15 mouse cellular contexts compared by ENCODE assay signal in the genomic region with DNA sequence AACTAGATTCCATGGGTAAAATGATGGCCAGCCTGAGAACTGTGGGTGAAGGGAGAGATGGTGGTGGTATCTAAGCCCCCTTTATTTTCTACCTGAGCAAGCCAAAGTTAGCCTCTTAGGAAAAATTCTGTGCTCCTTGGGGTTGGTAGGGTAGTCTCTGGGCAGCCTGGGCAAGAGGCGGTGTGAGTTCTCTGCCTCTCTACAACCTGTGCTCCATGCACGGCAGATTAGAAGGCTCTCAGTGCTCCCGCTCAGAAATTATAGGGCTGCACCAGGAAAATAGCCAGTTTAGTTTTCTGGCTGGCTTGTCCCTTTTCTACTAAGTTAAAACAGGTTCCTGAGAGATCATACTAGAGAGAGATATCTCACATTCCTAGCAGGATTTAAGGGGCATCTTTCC. TPM values are rescaled to one million over a fixed set of nuclear protein-coding genes. Genes with fewer than 3 reads are reported as not detected.
A peak's percentile ranks its signal among the peaks of the same experiment; 100 is the strongest.
DNase-seq lines count a peak whose midpoint lies in the region; ATAC-seq and TF ChIP-seq lines count a peak whose summit lies in the region.
"Had no signal": no experiment of that assay in that cellular context is flagged by ENCODE, and none has a peak within 500 bp of the region (broad histone marks: within the 10 kb centered on the region; RNA-seq: fewer than 3 reads in every experiment).

No protein-coding gene starts in this region.

- 65% methylated on average over 3 of the region's 3 CpGs for WGBS in intestine, embryonic 14.5 days
- WGBS in intestine, postnatal 0 days, result 79% methylated on average over 3 of the region's 3 CpGs
- WGBS in embryonic facial prominence, embryonic 10.5 days, result 19% methylated on average over 3 of the region's 3 CpGs
- 35% methylated on average over 3 of the region's 3 CpGs for WGBS in hindbrain, embryonic 11.5 days
- 13% methylated on average over 3 of the region's 3 CpGs for WGBS in midbrain, embryonic 14.5 days
- WGBS in thymus, adult 2 months, result 31% methylated on average over 3 of the region's 3 CpGs

- H3K4me2 ChIP-seq in intestine, embryonic 14.5 days (ENCODE audit: low read length), result no peak overlapping the region
- H3K4me2 ChIP-seq in intestine, postnatal 0 days (replicated peaks; ENCODE audit: low read depth), result no peak overlapping the region
- H3K4me2 ChIP-seq in hindbrain, embryonic 11.5 days (replicated peaks; ENCODE audit: low read depth, low read length), result peak overlapping the region; percentile 56; the same call in 1 of the 2 replicates
- peak overlapping the region; percentile 18 for H3K4me2 ChIP-seq in midbrain, embryonic 14.5 days (ENCODE audit: low read length)

- peaks cover 13% of the 10 kb centered on the region for H3K4me1 ChIP-seq in intestine, embryonic 14.5 days (replicated peaks; ENCODE audit: control insufficient read depth, insufficient read depth, low read length)
- H3K4me1 ChIP-seq in intestine, postnatal 0 days (replicated peaks; ENCODE audit: control insufficient read depth, insufficient read depth, low read length), result no peaks in the 10 kb centered on the region
- H3K4me1 ChIP-seq in embryonic facial prominence, embryonic 10.5 days, result peaks cover 74% of the 10 kb centered on the region
- H3K4me1 ChIP-seq in hindbrain, embryonic 11.5 days (replicated peaks; ENCODE audit: control insufficient read depth, insufficient read depth, low read length), result peaks cover 9% of the 10 kb centered on the region
- peaks cover 13% of the 10 kb centered on the region; the same call in 1 of the 2 replicates for H3K4me1 ChIP-seq in midbrain, embryonic 14.5 days (ENCODE audit: control insufficient read depth, insufficient read depth, low read length)
- no peaks in the 10 kb centered on the region for H3K4me1 ChIP-seq in thymus, adult 2 months (replicated peaks; ENCODE audit: control insufficient read depth, insufficient read depth, low read length)

- DNase-seq in intestine, embryonic 14.5 days (ENCODE audit: low spot score), result peak; percentile 51
- no peak for DNase-seq in embryonic facial prominence, embryonic 10.5 days (ENCODE audit: low spot score)
- no peak for DNase-seq in hindbrain, embryonic 11.5 days (ENCODE audit: low spot score)
- DNase-seq in midbrain, embryonic 14.5 days, result no peak
- no peak for DNase-seq in cerebellum, adult 9-10 months
- no peak for DNase-seq in thymus, adult 2 months
- DNase-seq: adrenal gland, postnatal 36 days; cerebellum, postnatal 36 days; liver; lung, embryonic 14.5 days had no signal

- H3K27me3 ChIP-seq in intestine, embryonic 14.5 days (replicated peaks; ENCODE audit: control insufficient read depth, insufficient read depth, low read length), result peaks cover 67% of the 10 kb centered on the region
- peaks cover 63% of the 10 kb centered on the region for H3K27me3 ChIP-seq in intestine, postnatal 0 days (replicated peaks; ENCODE audit: control insufficient read depth, insufficient read depth, low read length)
- peaks cover 100% of the 10 kb centered on the region for H3K27me3 ChIP-seq in embryonic facial prominence, embryonic 10.5 days (replicated peaks; ENCODE audit: low read depth, poor library complexity, severe bottlenecking)
- H3K27me3 ChIP-seq in hindbrain, embryonic 11.5 days (ENCODE audit: control insufficient read depth, insufficient read depth, low read length), result peaks cover 62% of the 10 kb centered on the region
- H3K27me3 ChIP-seq in midbrain, embryonic 14.5 days (ENCODE audit: control insufficient read depth, insufficient read depth, low read length), result peaks cover 97% of the 10 kb centered on the region
- H3K27me3 ChIP-seq in thymus, adult 2 months (ENCODE audit: control insufficient read depth, insufficient read depth, low read length), result peaks cover 2% of the 10 kb centered on the region; the same call in 1 of the 2 replicates

- no peaks in the 10 kb centered on the region; the same call in 1 of the 2 replicates for H3K36me3 ChIP-seq in intestine, embryonic 14.5 days (ENCODE audit: control insufficient read depth, insufficient read depth, low read length)
- no peaks in the 10 kb centered on the region for H3K36me3 ChIP-seq in intestine, postnatal 0 days (ENCODE audit: control insufficient read depth, insufficient read depth)
- H3K36me3 ChIP-seq in embryonic facial prominence, embryonic 10.5 days (replicated peaks), result peaks cover 9% of the 10 kb centered on the region; the same call in 1 of the 2 replicates
- H3K36me3 ChIP-seq in hindbrain, embryonic 11.5 days (ENCODE audit: control insufficient read depth, insufficient read depth, low read length), result no peaks in the 10 kb centered on the region
- H3K36me3 ChIP-seq in midbrain, embryonic 14.5 days (ENCODE audit: control insufficient read depth, insufficient read depth, low read length), result no peaks in the 10 kb centered on the region
- H3K36me3 ChIP-seq in thymus, adult 2 months (ENCODE audit: control insufficient read depth, insufficient read depth, low read length), result no peaks in the 10 kb centered on the region
- H3K36me3 ChIP-seq: neural tube, embryonic 12.5 days; stomach, embryonic 15.5 days had no signal

- H3K4me3 ChIP-seq in intestine, embryonic 14.5 days (ENCODE audit: low read depth, low read length), result no peak overlapping the region
- no peak overlapping the region for H3K4me3 ChIP-seq in intestine, postnatal 0 days (ENCODE audit: low read depth, low read length)
- H3K4me3 ChIP-seq in embryonic facial prominence, embryonic 10.5 days, result peak overlapping the region; percentile 64
- peak overlapping the region; percentile 42 for H3K4me3 ChIP-seq in hindbrain, embryonic 11.5 days (ENCODE audit: low read depth, low read length)
- H3K4me3 ChIP-seq in midbrain, embryonic 14.5 days (replicated peaks; ENCODE audit: low read depth, low read length), result no peak overlapping the region
- no peak overlapping the region for H3K4me3 ChIP-seq in thymus, adult 2 months (ENCODE audit: control insufficient read depth, insufficient read depth, low read length)
- H3K4me3 ChIP-seq: left cerebral cortex, adult 2 months; megakaryocyte, embryonic 14.5 days; neural tube, embryonic 12.5 days had no signal

- TF ChIP-seq CTCF in intestine, postnatal 0 days (IDR thresholded peaks at IDR 0.05; ENCODE audit: low read depth), result no peak
- TF ChIP-seq CTCF in thymus, adult 2 months (IDR thresholded peaks at IDR 0.05; ENCODE audit: borderline replicate concordance, control insufficient read depth, extremely low read depth, insufficient read depth, low read length, poor library complexity), result no peak

- H3K27ac ChIP-seq in intestine, embryonic 14.5 days (ENCODE audit: low read depth), result no peak overlapping the region
- H3K27ac ChIP-seq in intestine, postnatal 0 days (ENCODE audit: low read depth, low read length), result no peak overlapping the region
- peak overlapping the region; percentile 86 for H3K27ac ChIP-seq in embryonic facial prominence, embryonic 10.5 days (replicated peaks)
- peak overlapping the region; percentile 13; the same call in 1 of the 2 replicates for H3K27ac ChIP-seq in hindbrain, embryonic 11.5 days (ENCODE audit: low read depth, low read length)
- peak overlapping the region; percentile 61; the same call in 1 of the 2 replicates for H3K27ac ChIP-seq in midbrain, embryonic 14.5 days (replicated peaks; ENCODE audit: low read depth, low read length)
- no peak overlapping the region for H3K27ac ChIP-seq in thymus, adult 2 months (ENCODE audit: control insufficient read depth, insufficient read depth, low read length)
- H3K27ac ChIP-seq: left cerebral cortex, adult 2 months; neural tube, embryonic 12.5 days had no signal

- H3K9me3 ChIP-seq in intestine, embryonic 14.5 days (ENCODE audit: control insufficient read depth, low read length), result no peaks in the 10 kb centered on the region
- no peaks in the 10 kb centered on the region for H3K9me3 ChIP-seq in intestine, postnatal 0 days (ENCODE audit: control insufficient read depth)
- H3K9me3 ChIP-seq in embryonic facial prominence, embryonic 10.5 days, result no peaks in the 10 kb centered on the region
- no peaks in the 10 kb centered on the region for H3K9me3 ChIP-seq in hindbrain, embryonic 11.5 days (ENCODE audit: control insufficient read depth, low read length)
- H3K9me3 ChIP-seq in midbrain, embryonic 14.5 days (ENCODE audit: control insufficient read depth, low read length), result no peaks in the 10 kb centered on the region
- H3K9me3 ChIP-seq: megakaryocyte, embryonic 14.5 days; neural tube, embryonic 12.5 days; stomach, embryonic 15.5 days had no signal

- H3K9ac ChIP-seq in intestine, embryonic 14.5 days (ENCODE audit: low read length), result no peak overlapping the region
- H3K9ac ChIP-seq in intestine, postnatal 0 days (ENCODE audit: low read depth, low read length), result no peak overlapping the region
- H3K9ac ChIP-seq in hindbrain, embryonic 11.5 days (ENCODE audit: low read depth, low read length), result peak overlapping the region; percentile 50; the same call in 1 of the 2 replicates
- H3K9ac ChIP-seq in midbrain, embryonic 14.5 days (replicated peaks; ENCODE audit: low read length), result no peak overlapping the region
- H3K9ac ChIP-seq: lung, embryonic 14.5 days; neural tube, embryonic 12.5 days; stomach, embryonic 15.5 days had no signal

- no peak for ATAC-seq in intestine, embryonic 14.5 days (replicated peaks; ENCODE audit: low FRiP score, low TSS enrichment, low read depth)
- no peak for ATAC-seq in intestine, postnatal 0 days
- no peak for ATAC-seq in hindbrain, embryonic 11.5 days (ENCODE audit: low FRiP score)
- ATAC-seq in midbrain, embryonic 14.5 days (ENCODE audit: low FRiP score, low TSS enrichment), result no peak

- no peak for TF ChIP-seq POLR2A in thymus, adult 2 months (IDR thresholded peaks at IDR 0.05; ENCODE audit: control insufficient read depth, extremely low read depth, insufficient read depth, low read length, poor library complexity)

RNA-seq across cellular contexts. Expression of a gene that starts 30.4 kb away (rescaled TPM):
- 53.7 and 56.9 TPM in 2 replicates for polyA plus RNA-seq in intestine, embryonic 14.5 days (2014; fragmentation: Nextera tagmentation; extraction: Ambion mirVana)
- polyA plus RNA-seq in intestine, postnatal 0 days (2015; fragmentation: Nextera tagmentation; extraction: Ambion mirVana), result 17.9 and 19.1 TPM in 2 replicates
- polyA plus RNA-seq in embryonic facial prominence, embryonic 10.5 days (2016; fragmentation: Nextera tagmentation; extraction: Ambion mirVana), result 89.7 and 99.8 TPM in 2 replicates
- 95.6 and 120 TPM in 2 replicates for polyA plus RNA-seq in hindbrain, embryonic 11.5 days (2014; fragmentation: Nextera tagmentation; extraction: Ambion mirVana)
- 113 and 120 TPM in 2 replicates for polyA plus RNA-seq in midbrain, embryonic 14.5 days (2014; fragmentation: Nextera tagmentation; extraction: Ambion mirVana)
- 12.8 and 14.7 TPM in 2 replicates for polyA plus RNA-seq in thymus, adult 2 months (2012; rRNA removed)

Comparison
In these comparisons a context has a peak if more than half of its experiments do, and no peak if none do; other contexts are left out.
1. H3K27ac ChIP-seq: peak in embryonic facial prominence, embryonic 10.5 days (single experiment), hindbrain, embryonic 11.5 days (single experiment) and midbrain, embryonic 14.5 days (single experiment); none in intestine, embryonic 14.5 days (single experiment), intestine, postnatal 0 days (single experiment) and thymus, adult 2 months (single experiment).
2. H3K4me2 ChIP-seq: peak in hindbrain, embryonic 11.5 days (single experiment) and midbrain, embryonic 14.5 days (single experiment); none in intestine, embryonic 14.5 days (single experiment) and intestine, postnatal 0 days (single experiment).
3. H3K4me3 ChIP-seq: peak in embryonic facial prominence, embryonic 10.5 days (single experiment) and hindbrain, embryonic 11.5 days (single experiment); none in intestine, embryonic 14.5 days (single experiment), intestine, postnatal 0 days (single experiment), midbrain, embryonic 14.5 days (single experiment) and thymus, adult 2 months (single experiment).